Mouse (Mus musculus): ENCODE measurements around the gene Sv2c. TPM values are rescaled to one million over a fixed set of nuclear protein-coding genes. Genes with fewer than 3 reads are reported as not detected.
A peak's percentile ranks its signal among the peaks of the same experiment; 100 is the strongest.

The Sv2c gene
- polyA plus RNA-seq, 1 experiment from 2014 or later = 9.6 TPM

DNA sequence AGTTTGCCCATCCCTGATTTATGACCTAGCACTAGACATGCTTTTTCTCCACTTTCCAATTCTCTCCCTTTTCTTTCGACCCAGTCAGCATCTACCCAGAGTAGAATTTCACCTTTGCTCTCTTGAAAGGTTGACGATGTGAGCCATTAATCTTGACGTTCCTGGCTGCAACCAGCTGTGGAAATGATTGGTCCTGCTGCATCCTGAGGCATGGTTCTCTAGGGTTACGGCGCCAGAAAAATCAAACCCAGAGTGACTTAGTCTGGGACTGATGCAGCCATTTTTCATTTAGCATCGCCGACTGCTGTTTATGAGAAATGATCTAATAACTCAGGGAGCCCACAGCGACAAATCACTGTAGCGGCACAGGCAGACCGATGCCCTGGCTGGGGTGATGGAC, 133.0 kb downstream of the Sv2c start:
- no peaks in the 10 kb centered on the region for H3K4me1 ChIP-seq (ENCODE audit: control insufficient read depth, insufficient read depth, low read length)
- H3K27me3 ChIP-seq (ENCODE audit: control insufficient read depth, insufficient read depth, low read length) = no peaks in the 10 kb centered on the region
- no peak overlapping the region for H3K9ac ChIP-seq (ENCODE audit: low read length)
- no peak for ATAC-seq (ENCODE audit: insufficient read depth, low FRiP score, low TSS enrichment)
- no peak for DNase-seq (ENCODE audit: low spot score)
- no peaks in the 10 kb centered on the region for H3K9me3 ChIP-seq (ENCODE audit: control insufficient read depth, low read length)
- no peak overlapping the region for H3K4me3 ChIP-seq (ENCODE audit: low read depth, low read length)
- H3K36me3 ChIP-seq (ENCODE audit: control insufficient read depth, insufficient read depth, low read length) = no peaks in the 10 kb centered on the region
- 0 out of 2 replicates have a peak overlapping the region, but pooled peaks have one; percentile 9 for H3K27ac ChIP-seq (ENCODE audit: low read depth, low read length)
- 27% methylated on average over 10 of the region's 10 CpGs for WGBS
- H3K4me2 ChIP-seq (ENCODE audit: low read depth) = no peak overlapping the region

DNA sequence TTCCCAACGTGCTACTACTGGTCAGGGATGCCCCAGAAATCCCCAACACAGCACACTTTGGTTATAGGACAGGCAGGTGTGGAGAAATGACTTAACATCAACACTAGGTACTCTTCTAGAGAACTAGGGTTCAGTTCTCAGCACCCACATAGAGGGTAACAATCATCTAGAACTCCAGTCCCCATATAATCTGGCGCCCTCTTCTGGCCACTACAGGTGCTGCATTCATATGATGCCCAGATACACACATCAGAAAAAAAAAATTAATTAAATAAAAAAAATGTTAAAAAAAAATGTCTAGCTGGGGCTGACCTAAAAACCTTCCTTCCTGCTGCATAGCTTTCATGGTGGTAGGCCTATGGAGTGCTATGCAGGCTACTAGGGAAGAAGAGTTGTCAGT, 135.1 kb downstream of the Sv2c start:
- Histone ChIP-seq H3K27ac (ENCODE audit: low read depth, low read length) (no peak overlapping the region), H3K9me3 (ENCODE audit: control insufficient read depth, low read length) (no peaks in the 10 kb centered on the region), H3K27me3 (ENCODE audit: control insufficient read depth, insufficient read depth, low read length) (no peaks in the 10 kb centered on the region), H3K4me3 (ENCODE audit: low read depth, low read length) (no peak overlapping the region), H3K36me3 (ENCODE audit: control insufficient read depth, insufficient read depth, low read length) (no peaks in the 10 kb centered on the region), H3K9ac (ENCODE audit: low read length) (no peak overlapping the region), H3K4me1 (ENCODE audit: control insufficient read depth, insufficient read depth, low read length) (no peaks in the 10 kb centered on the region), H3K4me2 (ENCODE audit: low read depth) (no peak overlapping the region)
- ATAC-seq (ENCODE audit: insufficient read depth, low FRiP score, low TSS enrichment) (no peak), DNase-seq (ENCODE audit: low spot score) (no peak)
- WGBS = 48% methylated on average over 2 of the region's 2 CpGs

DNA sequence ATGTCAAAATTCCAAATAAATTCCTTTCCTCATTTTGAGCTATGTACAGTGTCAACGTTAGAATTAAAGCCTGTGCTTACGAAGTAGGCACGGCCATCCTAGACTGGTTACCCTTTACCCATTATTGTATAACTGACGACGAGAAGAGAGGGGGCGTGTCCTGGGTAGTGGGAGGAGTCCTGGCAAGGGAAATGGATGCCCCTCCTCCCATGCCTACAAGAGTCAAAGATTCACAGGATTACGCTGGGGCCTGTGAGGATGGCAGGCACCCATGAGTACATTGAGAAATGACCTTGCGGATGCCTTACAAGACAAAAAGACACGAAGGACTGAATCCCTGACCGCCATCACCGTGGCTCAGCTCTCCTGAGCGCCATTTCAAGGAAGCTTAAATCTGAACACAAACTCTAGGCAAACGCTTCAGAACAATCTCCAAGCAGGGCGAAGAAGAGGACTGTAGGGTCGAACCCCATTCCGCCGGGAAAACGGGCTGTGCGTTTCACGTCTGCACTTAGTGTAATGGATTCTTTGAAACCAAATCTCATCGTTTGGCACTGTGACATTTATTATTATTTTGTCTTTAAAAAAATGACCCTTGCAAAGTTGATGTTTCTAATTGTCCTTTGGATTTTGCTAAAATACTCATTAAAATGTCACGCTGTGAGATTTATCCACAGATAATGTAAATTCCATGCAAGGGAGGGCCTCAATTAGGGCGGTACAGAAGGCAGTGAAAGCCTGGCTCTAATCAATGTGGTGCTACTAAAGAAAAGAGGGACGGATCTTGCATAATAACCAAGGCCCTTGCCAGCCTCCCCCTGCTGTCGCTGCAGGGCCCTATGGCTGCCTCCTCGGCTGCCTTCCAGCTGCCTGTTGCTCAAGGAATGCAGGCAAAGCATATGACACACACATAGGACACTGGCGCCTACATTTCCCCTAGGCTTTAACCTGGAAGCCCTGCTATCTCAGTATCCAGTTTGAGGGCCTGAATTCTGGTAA, 137.4 kb downstream of the Sv2c start:
- WGBS = 59% methylated on average over 27 of the region's 27 CpGs
- Histone ChIP-seq H3K9ac (ENCODE audit: low read length) (no peak overlapping the region), H3K4me3 (ENCODE audit: low read depth, low read length) (no peak overlapping the region), H3K27me3 (ENCODE audit: control insufficient read depth, insufficient read depth, low read length) (no peaks in the 10 kb centered on the region), H3K9me3 (ENCODE audit: control insufficient read depth, low read length) (no peaks in the 10 kb centered on the region), H3K36me3 (ENCODE audit: control insufficient read depth, insufficient read depth, low read length) (no peaks in the 10 kb centered on the region), H3K27ac (ENCODE audit: low read depth, low read length) (no peak overlapping the region), H3K4me1 (ENCODE audit: control insufficient read depth, insufficient read depth, low read length) (no peaks in the 10 kb centered on the region), H3K4me2 (ENCODE audit: low read depth) (no peak overlapping the region)
- peak; percentile 88 for ATAC-seq (ENCODE audit: insufficient read depth, low FRiP score, low TSS enrichment)
- peak; percentile 64 for DNase-seq (ENCODE audit: low spot score)

DNA sequence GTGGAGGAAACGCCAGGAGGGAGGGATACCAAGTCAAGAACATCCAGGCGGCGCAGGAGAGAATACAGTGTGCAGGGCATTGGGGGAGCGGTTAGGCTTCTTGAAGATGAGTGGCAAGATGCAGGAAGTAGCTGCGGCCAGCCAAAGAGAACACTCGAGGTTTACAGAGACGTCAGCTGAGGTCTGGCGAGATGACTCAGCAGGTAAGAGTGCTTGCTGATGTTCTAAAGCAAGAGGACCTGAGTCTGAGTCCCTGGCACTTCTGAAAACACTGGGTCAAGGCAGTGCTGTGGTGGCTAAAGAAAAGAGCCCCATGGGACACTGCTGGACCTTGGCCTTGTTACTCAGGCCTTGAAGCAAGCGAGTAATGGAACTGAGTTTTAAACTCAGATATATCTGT, 144.2 kb downstream of the Sv2c start:
- no peaks in the 10 kb centered on the region for H3K4me1 ChIP-seq (ENCODE audit: control insufficient read depth, insufficient read depth, low read length)
- H3K36me3 ChIP-seq (ENCODE audit: control insufficient read depth, insufficient read depth, low read length) = no peaks in the 10 kb centered on the region
- no peak for ATAC-seq (ENCODE audit: insufficient read depth, low FRiP score, low TSS enrichment)
- H3K4me3 ChIP-seq (ENCODE audit: low read depth, low read length) = no peak overlapping the region
- no peak for DNase-seq (ENCODE audit: low spot score)
- H3K27me3 ChIP-seq (ENCODE audit: control insufficient read depth, insufficient read depth, low read length) = no peaks in the 10 kb centered on the region
- H3K9ac ChIP-seq (ENCODE audit: low read length) = no peak overlapping the region
- no peak overlapping the region for H3K4me2 ChIP-seq (ENCODE audit: low read depth)
- WGBS = 85% methylated on average over 9 of the region's 9 CpGs
- no peaks in the 10 kb centered on the region for H3K9me3 ChIP-seq (ENCODE audit: control insufficient read depth, low read length)
- no peak overlapping the region for H3K27ac ChIP-seq (ENCODE audit: low read depth, low read length)

DNA sequence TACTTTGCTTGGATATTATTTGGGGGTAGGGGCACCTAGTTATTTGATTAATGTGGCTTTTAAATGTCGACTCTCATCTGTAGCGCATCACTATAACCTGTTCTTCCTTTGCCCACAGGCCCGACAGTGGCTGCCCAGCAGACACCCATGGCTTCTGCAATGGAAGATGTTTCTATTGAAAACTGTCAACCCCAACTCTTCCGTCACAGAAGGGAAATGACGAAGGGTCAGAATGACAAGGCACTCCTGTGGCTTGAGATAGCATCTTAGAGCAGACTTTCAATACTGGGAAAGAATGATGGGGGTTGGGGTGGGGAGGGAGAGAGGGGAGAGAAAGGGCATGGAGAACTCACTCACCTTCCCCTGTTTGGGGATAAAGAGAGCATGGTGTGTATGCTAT, 145.2 kb downstream of the Sv2c start:
- H3K4me1 ChIP-seq (ENCODE audit: control insufficient read depth, insufficient read depth, low read length) = no peaks in the 10 kb centered on the region
- no peak for DNase-seq (ENCODE audit: low spot score)
- 84% methylated on average over 5 of the region's 5 CpGs for WGBS

DNA sequence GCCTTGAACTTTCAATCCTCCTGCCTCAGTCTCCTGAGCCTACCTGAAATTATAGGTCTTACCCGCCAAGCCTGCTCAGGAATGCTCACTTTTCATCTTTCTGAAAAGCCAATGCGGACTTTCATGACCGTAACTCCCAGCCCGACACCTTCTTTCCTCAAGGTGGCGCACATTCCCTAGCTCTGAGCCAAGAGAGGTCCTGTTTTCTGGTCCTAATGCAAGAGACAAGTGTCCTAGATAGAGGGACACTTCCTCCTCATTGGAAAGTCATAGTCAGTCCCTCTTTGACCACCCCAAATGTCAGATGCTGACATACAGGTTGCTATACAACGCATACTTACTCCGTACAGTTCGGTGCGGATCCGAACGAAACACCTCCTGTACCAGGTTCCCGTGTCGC, 146.0 kb downstream of the Sv2c start:
- DNase-seq (ENCODE audit: low spot score) = peak; percentile 43
- 70% methylated on average over 13 of the region's 13 CpGs for WGBS
- no peaks in the 10 kb centered on the region for H3K9me3 ChIP-seq (ENCODE audit: control insufficient read depth, low read length)
- H3K9ac ChIP-seq (ENCODE audit: low read length) = no peak overlapping the region
- no peaks in the 10 kb centered on the region for H3K27me3 ChIP-seq (ENCODE audit: control insufficient read depth, insufficient read depth, low read length)
- no peaks in the 10 kb centered on the region for H3K4me1 ChIP-seq (ENCODE audit: control insufficient read depth, insufficient read depth, low read length)
- H3K27ac ChIP-seq (ENCODE audit: low read depth, low read length) = no peak overlapping the region
- no peak for ATAC-seq (ENCODE audit: insufficient read depth, low FRiP score, low TSS enrichment)
- no peaks in the 10 kb centered on the region for H3K36me3 ChIP-seq (ENCODE audit: control insufficient read depth, insufficient read depth, low read length)
- H3K4me3 ChIP-seq (ENCODE audit: low read depth, low read length) = no peak overlapping the region
- no peak overlapping the region for H3K4me2 ChIP-seq (ENCODE audit: low read depth)

More for the DNA sequence above, 145.2 kb downstream of the Sv2c start:
- no peak overlapping the region for H3K4me3 ChIP-seq (ENCODE audit: low read depth, low read length)
- no peak overlapping the region for H3K27ac ChIP-seq (ENCODE audit: low read depth, low read length)
- H3K27me3 ChIP-seq (ENCODE audit: control insufficient read depth, insufficient read depth, low read length) = no peaks in the 10 kb centered on the region
- no peaks in the 10 kb centered on the region for H3K9me3 ChIP-seq (ENCODE audit: control insufficient read depth, low read length)
- no peak overlapping the region for H3K4me2 ChIP-seq (ENCODE audit: low read depth)
- H3K36me3 ChIP-seq (ENCODE audit: control insufficient read depth, insufficient read depth, low read length) = no peaks in the 10 kb centered on the region
- ATAC-seq (ENCODE audit: insufficient read depth, low FRiP score, low TSS enrichment) = no peak
- no peak overlapping the region for H3K9ac ChIP-seq (ENCODE audit: low read length)

DNA sequence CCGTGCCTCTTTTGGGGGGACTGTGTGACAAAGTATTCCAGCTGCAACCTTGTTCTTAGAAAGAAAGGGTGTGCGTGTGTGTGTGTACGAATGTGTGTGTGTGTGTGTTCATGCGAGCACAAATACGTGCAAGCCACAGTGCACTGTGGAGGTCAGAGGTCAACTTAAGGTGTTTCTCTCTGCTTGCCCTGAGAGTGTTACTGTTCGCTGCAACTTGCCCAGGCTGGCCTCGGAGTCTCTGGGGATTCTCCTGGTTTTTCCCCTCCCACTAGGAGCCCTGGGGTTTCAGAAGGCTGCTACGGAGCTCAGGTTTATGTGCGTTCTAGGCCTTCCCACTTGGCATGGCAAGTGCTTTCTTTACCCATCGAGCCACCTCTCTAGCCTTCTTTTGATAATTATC, 157.2 kb downstream of the Sv2c start:
- 84% methylated on average over 10 of the region's 10 CpGs for WGBS
- no peak overlapping the region for H3K4me2 ChIP-seq (ENCODE audit: low read depth)
- no peaks in the 10 kb centered on the region for H3K9me3 ChIP-seq (ENCODE audit: control insufficient read depth, low read length)
- H3K9ac ChIP-seq (ENCODE audit: low read length) = no peak overlapping the region
- no peak overlapping the region for H3K27ac ChIP-seq (ENCODE audit: low read depth, low read length)
- no peaks in the 10 kb centered on the region for H3K4me1 ChIP-seq (ENCODE audit: control insufficient read depth, insufficient read depth, low read length)
- no peak overlapping the region for H3K4me3 ChIP-seq (ENCODE audit: low read depth, low read length)
- H3K36me3 ChIP-seq (ENCODE audit: control insufficient read depth, insufficient read depth, low read length) = no peaks in the 10 kb centered on the region
- H3K27me3 ChIP-seq (ENCODE audit: control insufficient read depth, insufficient read depth, low read length) = no peaks in the 10 kb centered on the region
- DNase-seq (ENCODE audit: low spot score) (no peak), ATAC-seq (ENCODE audit: insufficient read depth, low FRiP score, low TSS enrichment) (no peak)

DNA sequence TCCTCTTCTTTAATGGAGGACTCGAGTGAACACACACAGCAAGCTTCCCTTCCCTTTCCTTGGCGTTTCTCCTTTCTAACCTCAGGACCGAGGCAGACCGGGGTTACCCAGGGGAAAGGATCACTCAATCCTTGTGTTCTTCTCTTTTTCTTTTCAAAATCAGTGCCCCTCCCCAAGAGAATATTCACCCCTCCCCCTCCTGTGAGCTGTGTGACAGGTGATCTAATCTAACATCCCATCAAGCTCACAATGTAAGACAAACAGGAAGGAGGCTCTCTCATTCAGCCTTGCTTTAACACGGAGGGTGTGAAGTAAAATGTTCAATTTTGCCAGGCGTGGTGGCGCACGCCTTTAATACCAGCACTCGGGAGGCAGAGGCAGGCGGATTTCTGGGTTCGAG, 158.3 kb downstream of the Sv2c start:
- WGBS = 92% methylated on average over 11 of the region's 11 CpGs
- H3K9me3 ChIP-seq (ENCODE audit: control insufficient read depth, low read length) = no peaks in the 10 kb centered on the region
- H3K9ac ChIP-seq (ENCODE audit: low read length) = no peak overlapping the region
- H3K4me3 ChIP-seq (ENCODE audit: low read depth, low read length) = no peak overlapping the region
- DNase-seq (ENCODE audit: low spot score) (no peak), ATAC-seq (ENCODE audit: insufficient read depth, low FRiP score, low TSS enrichment) (no peak)
- H3K4me2 ChIP-seq (ENCODE audit: low read depth) = no peak overlapping the region
- H3K36me3 ChIP-seq (ENCODE audit: control insufficient read depth, insufficient read depth, low read length) = no peaks in the 10 kb centered on the region
- H3K27me3 ChIP-seq (ENCODE audit: control insufficient read depth, insufficient read depth, low read length) = no peaks in the 10 kb centered on the region
- no peak overlapping the region for H3K27ac ChIP-seq (ENCODE audit: low read depth, low read length)
- H3K4me1 ChIP-seq (ENCODE audit: control insufficient read depth, insufficient read depth, low read length) = no peaks in the 10 kb centered on the region

DNA sequence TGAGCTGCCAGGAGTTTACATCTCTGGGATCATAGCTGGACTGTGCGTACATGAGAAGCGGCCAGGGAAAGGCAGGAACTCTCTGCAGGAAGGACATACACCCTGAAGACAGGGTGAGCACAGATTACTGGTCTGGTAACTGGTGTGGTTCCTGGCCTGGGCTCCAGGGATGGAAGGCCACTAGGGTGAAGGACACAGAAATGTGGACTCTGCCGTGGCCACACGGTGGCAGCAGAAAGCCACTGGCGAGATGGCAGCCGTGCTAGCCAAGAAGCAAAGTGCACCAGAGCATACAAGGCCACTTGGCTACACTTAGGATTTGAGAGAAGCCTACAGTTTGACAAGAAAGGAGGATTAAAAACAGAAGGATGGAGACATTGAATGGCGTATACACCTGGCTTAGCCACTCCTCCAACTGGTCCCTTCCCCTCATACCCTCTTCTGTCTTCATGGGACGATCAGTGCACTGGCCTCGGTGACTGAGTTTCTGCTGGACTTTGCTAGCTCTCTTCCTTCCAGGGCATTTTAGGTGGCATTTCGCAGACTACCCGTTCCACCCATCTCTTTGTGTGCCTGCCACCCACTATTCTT, 158.9 kb downstream of the Sv2c start:
- no peaks in the 10 kb centered on the region for H3K4me1 ChIP-seq (ENCODE audit: control insufficient read depth, insufficient read depth, low read length)
- no peaks in the 10 kb centered on the region for H3K36me3 ChIP-seq (ENCODE audit: control insufficient read depth, insufficient read depth, low read length)
- no peak overlapping the region for H3K27ac ChIP-seq (ENCODE audit: low read depth, low read length)
- DNase-seq (ENCODE audit: low spot score) = peak; percentile 82
- WGBS = 53% methylated on average over 11 of the region's 11 CpGs
- H3K27me3 ChIP-seq (ENCODE audit: control insufficient read depth, insufficient read depth, low read length) = no peaks in the 10 kb centered on the region
- no peak overlapping the region for H3K4me3 ChIP-seq (ENCODE audit: low read depth, low read length)
- no peaks in the 10 kb centered on the region for H3K9me3 ChIP-seq (ENCODE audit: control insufficient read depth, low read length)
- H3K9ac ChIP-seq (ENCODE audit: low read length) = no peak overlapping the region
- peak; percentile 63 for ATAC-seq (ENCODE audit: insufficient read depth, low FRiP score, low TSS enrichment)
- no peak overlapping the region for H3K4me2 ChIP-seq (ENCODE audit: low read depth)
